Mouse (Mus musculus) liver, adult 2 months (tissue): ENCODE data around the gene Hdac1.

Source experiments
- CTCF ChIP-seq: fragments of 200-500 bp; IDR thresholded peaks from 2 replicates; pipeline ENCODE4 v1.5.1; 2011; ENCODE audit warnings: low read depth, low read length, control low read depth
- POLR2A ChIP-seq: fragments of 200-500 bp; IDR thresholded peaks from 2 replicates; pipeline ENCODE4 v1.6.1; 2011; ENCODE audit warnings: low read length, control low read depth; ENCODE audit not compliant: insufficient read depth; ENCODE audit errors: extremely low read depth

- TF ChIP-seq CTCF = peak; percentile 87
- no peak for TF ChIP-seq POLR2A
Observed at GRCm38 (mm10) chr4:129584884-129585608, 42.5 kb upstream of the Hdac1 start.
